Mouse (Mus musculus) embryo, embryonic 10 days (tissue): ENCODE measurements at regions not wholly inside any gene's neighbourhood (a gene's known extent, or its start where the extent isn't known, plus 50 kb on each side); places are given as distances from the start of the nearest gene placed in this dataset.

Source experiments
- DNase-seq: peaks from one replicate; pipeline ENCODE4 v3.0.0-alpha.2; 2015; ENCODE audit warnings: low spot score

GRCm38 (mm10) chr9:32053886-32054615 lies 61.9 kb upstream of the Arhgap32 start:
- peak; percentile 68 for DNase-seq

GRCm38 (mm10) chr9:32057427-32058115 lies 58.4 kb upstream of the Arhgap32 start:
- DNase-seq, result no peak

- DNase-seq, result no peak
Measured at GRCm38 (mm10) chr9:32062740-32063139, 53.2 kb upstream of the Arhgap32 start.

GRCm38 (mm10) chr9:32063541-32063940 lies 52.4 kb upstream of the Arhgap32 start:
- DNase-seq, result no peak

DNA sequence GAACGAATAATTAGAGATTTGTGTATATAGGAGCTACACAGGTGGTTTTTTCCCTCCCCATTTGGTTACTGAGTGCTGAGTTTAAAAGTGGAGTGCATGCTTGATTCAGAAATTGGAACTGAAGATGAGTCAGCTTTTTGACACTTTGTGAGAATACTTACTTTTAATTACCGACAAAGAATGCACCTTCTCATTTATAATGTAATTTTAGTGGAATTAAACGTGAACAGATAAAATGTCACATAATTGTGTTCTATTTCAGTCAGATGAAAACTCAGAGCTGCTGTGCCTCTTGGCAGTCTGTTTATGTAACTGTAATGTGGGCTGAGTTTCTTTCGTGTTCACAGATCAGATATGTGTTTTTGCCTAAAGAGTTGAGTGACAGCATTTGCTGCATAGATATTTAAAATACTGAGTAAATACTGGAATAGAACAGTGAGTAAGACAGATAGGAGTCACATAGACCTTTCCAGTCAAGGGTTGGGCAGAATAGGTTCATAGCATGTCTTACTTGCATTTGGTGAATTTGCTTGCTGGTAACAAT lies 51.9 kb upstream of the Arhgap32 start:
- no peak for DNase-seq
